Mouse (Mus musculus) heart, embryonic 16.5 days (tissue): ENCODE data around the gene Spint4. TPM values are rescaled to one million over a fixed set of nuclear protein-coding genes. Genes with fewer than 3 reads are reported as not detected.

Experiments
- ATAC-seq: fragments of 200-750 bp; cut with Nextera tagmentation; replicated peaks from 2 replicates; pipeline ENCODE4 v1.8.0; 2017; ENCODE audit warnings: moderate number of reproducible peaks; ENCODE audit not compliant: insufficient read depth, low FRiP score; ENCODE audit errors: extremely low read depth
- H3K27ac ChIP-seq: fragments of 300-500 bp; sonication (generic); 2 replicates; pipeline ENCODE4 v1.5.1; 2014; ENCODE audit warnings: mild to moderate bottlenecking, low read length, control low read depth, moderate library complexity
- H3K27me3 ChIP-seq: fragments of 300-500 bp; sonication (generic); 2 replicates; pipeline ENCODE4 v1.6.1; 2014; ENCODE audit warnings: low read length, mixed read lengths; ENCODE audit not compliant: control insufficient read depth, insufficient read depth
- H3K36me3 ChIP-seq: fragments of 300-500 bp; sonication (generic); 2 replicates; pipeline ENCODE4 v1.6.1; 2014; ENCODE audit not compliant: control insufficient read depth, insufficient read depth
- H3K4me1 ChIP-seq: fragments of 300-500 bp; sonication (generic); 2 replicates; pipeline ENCODE4 v1.6.1; 2014; ENCODE audit warnings: low read length, mixed read lengths; ENCODE audit not compliant: control insufficient read depth, insufficient read depth
- H3K4me2 ChIP-seq: fragments of 300-500 bp; sonication (generic); 2 replicates; pipeline ENCODE4 v1.6.1; 2014; ENCODE audit warnings: low read depth, mild to moderate bottlenecking, control low read depth, low read length
- H3K4me3 ChIP-seq: fragments of 300-500 bp; sonication (generic); 2 replicates; pipeline ENCODE4 v1.5.1; 2014; ENCODE audit warnings: mild to moderate bottlenecking, control low read depth, low read length
- H3K9ac ChIP-seq: fragments of 300-500 bp; sonication (generic); 2 replicates; pipeline ENCODE4 v1.6.1; 2014; ENCODE audit warnings: low read length, control low read depth
- H3K9me3 ChIP-seq: fragments of 300-500 bp; sonication (generic); replicated peaks from 2 replicates; pipeline ENCODE4 v1.6.1; 2016; ENCODE audit warnings: low read length; ENCODE audit not compliant: control insufficient read depth
- WGBS: fragments of 180-500 bp; shearing (Covaris S2); extraction: QIAGEN DNeasy Blood & Tissue Kit; methylation state at CpG from one replicate; pipeline ENCODE4 v1.1.7; 2014; 5-methylcytosine and 5-hydroxymethylcytosine counted together
- polyA plus RNA-seq: library from polyadenylated mRNA; unstranded; fragments of >200 nt; fragmentation: Nextera tagmentation; extraction: Ambion mirVana; gene quantifications from 2 replicates; pipeline ENCODE4 v1.2.1, GENCODE M21; 2015

The Spint4 gene
- polyA plus RNA-seq = not detected in 2 replicates

DNA sequence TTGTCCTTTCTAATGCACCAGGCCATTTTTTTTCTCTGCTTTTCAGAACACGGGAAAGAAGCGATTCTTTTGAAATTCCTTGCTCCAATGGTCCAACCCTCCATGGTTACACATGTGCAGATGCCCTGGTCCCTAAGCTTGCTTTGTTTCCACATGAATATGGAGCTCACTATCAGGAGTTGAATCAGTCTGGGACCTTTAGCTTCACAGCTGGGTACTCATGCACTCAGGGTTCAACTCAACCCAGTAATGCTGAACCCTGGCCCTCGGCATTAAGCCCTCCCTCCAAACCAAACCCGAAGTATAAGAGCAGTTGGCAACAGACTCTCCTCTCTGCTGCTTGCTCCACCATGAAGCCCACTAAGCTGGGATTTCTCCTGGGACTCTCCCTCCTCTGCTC is at the start of gene Spint4:
TSS of gene Spint4 (plus strand) at position 301 of the 400 bp plus-strand sequence.
- Histone ChIP-seq H3K36me3 (no peaks in the 10 kb centered on the region), H3K9me3 (no peaks in the 10 kb centered on the region), H3K27me3 (no peaks in the 10 kb centered on the region), H3K9ac (no peak within 1 kb of the TSS), H3K4me3 (no peak within 1 kb of the TSS), H3K4me2 (no peak within 1 kb of the TSS), H3K4me1 (no peaks in the 10 kb centered on the region), H3K27ac (no peak within 1 kb of the TSS)
- 79% methylated on average over 4 of the region's 4 CpGs for WGBS
- ATAC-seq = no peak

DNA sequence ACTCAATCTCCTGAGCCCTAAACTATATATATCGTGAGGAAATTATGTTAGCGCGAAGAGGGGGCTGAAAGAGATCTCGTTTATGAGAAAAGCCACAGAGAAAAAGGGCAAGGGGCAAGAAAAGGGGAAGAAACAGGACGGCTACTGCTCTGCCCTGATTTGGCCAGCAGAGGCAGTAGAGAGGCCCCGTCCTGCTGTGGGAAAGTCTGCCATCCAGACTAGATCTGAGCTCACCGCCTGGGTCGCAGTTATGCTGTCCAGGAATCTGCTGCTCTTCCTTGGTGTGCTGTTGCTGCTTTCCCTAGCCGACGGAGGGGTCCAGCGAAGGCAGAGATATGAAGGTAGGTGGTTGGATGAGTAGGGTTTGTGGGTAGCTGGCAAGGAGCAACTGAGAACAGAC is 42.4 kb upstream of the Spint4 start, which contains the start of gene Wfdc10:
TSS of gene Wfdc10 (plus strand) at position 189 of the 400 bp plus-strand sequence.
- Histone ChIP-seq H3K9ac (no peak within 1 kb of the TSS), H3K9me3 (no peaks in the 10 kb centered on the region), H3K4me2 (no peak within 1 kb of the TSS), H3K27me3 (no peaks in the 10 kb centered on the region; the same call in 1 of the 2 replicates), H3K36me3 (no peaks in the 10 kb centered on the region), H3K4me3 (no peak within 1 kb of the TSS), H3K4me1 (no peaks in the 10 kb centered on the region), H3K27ac (no peak within 1 kb of the TSS)
- 12% methylated on average over 11 of the region's 11 CpGs for WGBS
- no peak for ATAC-seq

DNA sequence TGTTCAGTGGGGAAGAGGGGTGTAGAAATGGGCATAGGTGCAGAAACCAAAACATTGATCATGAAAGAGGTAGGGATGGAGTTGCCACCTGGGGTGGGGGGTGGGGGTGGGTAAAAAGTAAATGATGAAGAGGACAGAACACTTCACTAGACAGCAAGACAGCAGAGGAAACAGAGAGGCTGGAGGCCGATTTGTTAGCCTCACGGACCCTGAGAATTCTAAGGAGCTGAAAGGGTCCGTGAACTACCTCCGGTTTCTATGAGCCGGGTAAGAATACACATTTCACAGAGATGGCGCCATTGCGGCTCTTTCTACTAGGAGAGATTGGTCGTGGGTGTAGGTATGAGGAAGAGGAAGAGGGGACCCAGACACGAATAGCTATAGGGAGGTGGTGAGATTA is 41.8 kb upstream of the Spint4 start, which contains the start of gene Wfdc9:
TSS of gene Wfdc9 (minus strand) at position 101 of the 400 bp plus-strand sequence.
- Histone ChIP-seq H3K4me1 (no peaks in the 10 kb centered on the region), H3K9me3 (no peaks in the 10 kb centered on the region), H3K4me3 (no peak within 1 kb of the TSS), H3K36me3 (no peaks in the 10 kb centered on the region), H3K4me2 (no peak within 1 kb of the TSS), H3K27me3 (no peaks in the 10 kb centered on the region; the same call in 1 of the 2 replicates), H3K27ac (no peak within 1 kb of the TSS), H3K9ac (no peak within 1 kb of the TSS)
- ATAC-seq = no peak
- 70% methylated on average over 9 of the region's 9 CpGs for WGBS

GRCm38 (mm10) chr2:164664851-164665250 is 33.5 kb upstream of the Spint4 start:
- H3K27me3 ChIP-seq = no peaks in the 10 kb centered on the region
- no peak overlapping the region for H3K4me2 ChIP-seq
- no peak for ATAC-seq
- no peak overlapping the region for H3K9ac ChIP-seq
- H3K9me3 ChIP-seq = 0 out of 2 replicates have a peak, but pooled peaks cover 3% of the 10 kb centered on the region
- no peaks in the 10 kb centered on the region for H3K36me3 ChIP-seq
- no peaks in the 10 kb centered on the region for H3K4me1 ChIP-seq
- no peak overlapping the region for H3K27ac ChIP-seq
- no peak overlapping the region for H3K4me3 ChIP-seq
- WGBS = 78% methylated on average over 7 of the region's 7 CpGs

GRCm38 (mm10) chr2:164670261-164670660 is 28.0 kb upstream of the Spint4 start:
- WGBS = 70% methylated on average over 5 of the region's 5 CpGs
- H3K27me3 ChIP-seq = no peaks in the 10 kb centered on the region
- no peaks in the 10 kb centered on the region for H3K4me1 ChIP-seq
- 0 out of 2 replicates have a peak, but pooled peaks cover 3% of the 10 kb centered on the region for H3K9me3 ChIP-seq
- H3K27ac ChIP-seq = no peak overlapping the region
- ATAC-seq = no peak
- H3K36me3 ChIP-seq = no peaks in the 10 kb centered on the region
- no peak overlapping the region for H3K4me3 ChIP-seq
- no peak overlapping the region for H3K4me2 ChIP-seq
- no peak overlapping the region for H3K9ac ChIP-seq

DNA sequence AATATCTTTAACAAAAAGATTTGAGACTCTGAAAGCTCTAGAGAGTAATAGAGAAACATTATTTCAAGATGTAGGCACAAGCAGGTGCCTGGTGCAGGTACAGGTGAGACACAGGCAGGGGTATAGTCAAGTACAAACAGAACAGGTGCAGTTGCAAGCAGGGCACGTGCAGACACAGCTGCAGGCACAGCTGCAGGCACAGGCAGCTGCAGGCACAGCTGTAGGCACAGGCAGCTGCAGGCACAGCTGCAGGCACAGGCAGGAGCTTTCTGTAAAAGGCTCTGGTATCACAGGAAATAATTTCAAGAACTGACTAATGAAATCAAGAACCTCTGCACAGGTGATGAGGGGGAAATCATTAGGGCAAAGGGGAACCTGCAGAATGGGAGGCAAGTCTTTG is 27.4 kb upstream of the Spint4 start:
- H3K4me2 ChIP-seq = no peak overlapping the region
- H3K27me3 ChIP-seq = no peaks in the 10 kb centered on the region
- 16% methylated on average over 1 of the region's 1 CpGs for WGBS
- ATAC-seq = no peak
- H3K4me1 ChIP-seq = no peaks in the 10 kb centered on the region
- no peaks in the 10 kb centered on the region for H3K36me3 ChIP-seq
- 0 out of 2 replicates have a peak, but pooled peaks cover 3% of the 10 kb centered on the region for H3K9me3 ChIP-seq
- no peak overlapping the region for H3K9ac ChIP-seq
- H3K4me3 ChIP-seq = no peak overlapping the region
- H3K27ac ChIP-seq = no peak overlapping the region

DNA sequence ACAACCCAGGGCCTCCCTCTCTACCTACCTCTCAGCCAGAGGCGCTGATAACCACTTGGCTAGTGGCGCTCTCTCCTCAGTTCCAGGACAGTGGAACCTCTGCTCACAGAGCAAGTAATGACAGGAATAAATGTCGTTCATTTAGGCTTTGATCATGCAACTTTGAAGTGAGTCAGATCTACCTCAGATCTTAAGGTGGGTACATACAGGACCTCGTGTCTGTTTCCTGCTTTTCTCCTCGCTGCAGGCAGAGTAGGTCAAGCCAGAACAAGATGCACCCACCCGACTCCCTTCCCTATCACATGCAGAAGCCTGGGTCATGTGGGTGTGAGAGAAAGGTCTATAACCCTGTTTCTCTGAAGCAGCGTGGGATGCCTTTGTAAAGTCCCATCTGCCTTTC is 24.3 kb upstream of the Spint4 start, which contains the start of gene Wfdc11:
TSS of gene Wfdc11 (minus strand) at position 101 of the 400 bp plus-strand sequence.
- H3K4me1 ChIP-seq = peaks cover 4% of the 10 kb centered on the region; the same call in 1 of the 2 replicates
- no peak for ATAC-seq
- 56% methylated on average over 7 of the region's 7 CpGs for WGBS

GRCm38 (mm10) chr2:164676103-164676502 is 22.2 kb upstream of the Spint4 start:
- no peak for ATAC-seq
- Histone ChIP-seq H3K9ac (no peak overlapping the region), H3K4me2 (no peak overlapping the region), H3K27ac (no peak overlapping the region), H3K36me3 (no peaks in the 10 kb centered on the region), H3K9me3 (no peaks in the 10 kb centered on the region), H3K27me3 (no peaks in the 10 kb centered on the region), H3K4me1 (peaks cover 8% of the 10 kb centered on the region; the same call in 1 of the 2 replicates), H3K4me3 (no peak overlapping the region)
- WGBS = 75% methylated on average over 7 of the region's 7 CpGs

More for the DNA sequence above, 24.3 kb upstream of the Spint4 start, which contains the start of gene Wfdc11:
- Histone ChIP-seq H3K27me3 (no peaks in the 10 kb centered on the region), H3K4me2 (no peak within 1 kb of the TSS), H3K9ac (no peak within 1 kb of the TSS), H3K4me3 (no peak within 1 kb of the TSS), H3K9me3 (no peaks in the 10 kb centered on the region), H3K27ac (no peak within 1 kb of the TSS), H3K36me3 (no peaks in the 10 kb centered on the region)

- ATAC-seq = no peak
- 70% methylated on average over 16 of the region's 16 CpGs for WGBS
- no peaks in the 10 kb centered on the region for H3K27me3 ChIP-seq
- no peaks in the 10 kb centered on the region for H3K9me3 ChIP-seq
- H3K27ac ChIP-seq = no peak overlapping the region
- H3K36me3 ChIP-seq = no peaks in the 10 kb centered on the region
- no peak overlapping the region for H3K9ac ChIP-seq
- no peak overlapping the region for H3K4me2 ChIP-seq
- no peak overlapping the region for H3K4me3 ChIP-seq
- peaks cover 8% of the 10 kb centered on the region; the same call in 1 of the 2 replicates for H3K4me1 ChIP-seq
These were observed 21.2 kb upstream of the Spint4 start for GRCm38 (mm10) chr2:164676916-164677685.
